Mouse (Mus musculus) heart, adult 10 weeks (tissue): Measurements from ENCODE around the gene Gm9049. TPM values are rescaled to one million over a fixed set of nuclear protein-coding genes. Genes with fewer than 3 reads are reported as not detected.

Experiments used
- polyA plus RNA-seq: library from polyadenylated mRNA; stranded (reverse); fragments of 350-450 nt; fragmentation: Illumina TruSeq; extraction: RNeasy Lipid Tissue Mini Kit (QIAGEN cat#74804); gene quantifications from one replicate; pipeline ENCODE4 v1.2.3, GENCODE M21; 2014; ENCODE audit warnings: low read depth, low replicate concordance

Gene Gm9049
- not detected for polyA plus RNA-seq

GRCm38 (mm10) chr10:118354005-118354404 lies at the start of gene Gm9049:
Gm9049 (minus strand) TSS chr10:118354105.

DNA sequence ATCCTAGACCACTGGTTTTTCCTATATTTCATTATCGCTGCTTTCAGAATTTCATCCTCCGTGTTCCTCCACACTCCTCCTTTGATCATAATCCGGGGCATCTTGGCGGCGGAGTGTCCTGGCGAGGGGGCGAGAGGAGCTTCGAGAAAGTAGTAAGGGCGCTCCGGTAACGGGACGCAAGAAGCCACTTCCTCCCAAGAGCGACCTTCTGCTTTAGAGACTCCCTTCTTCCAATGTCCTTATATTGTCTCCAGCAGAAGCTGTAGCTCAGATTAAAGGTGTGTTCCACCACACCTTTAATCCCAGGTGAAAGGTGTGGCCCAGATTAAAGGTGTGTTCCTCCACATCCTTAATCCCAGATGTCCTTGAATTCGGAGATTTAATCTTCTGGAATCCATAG lies 5.3 kb downstream of the Gm9049 start, which contains the start of gene Gm9048:
Gene Gm9048 (minus strand): TSS at position 101 of the 400 bp plus-strand sequence.

GRCm38 (mm10) chr10:118343155-118343554 lies 10.8 kb downstream of the Gm9049 start, which contains the start of gene Gm9046:
Gm9046 (minus strand) TSS chr10:118343255.

GRCm38 (mm10) chr10:118337731-118338130 lies 16.2 kb downstream of the Gm9049 start, which contains the start of gene Gm9045:
Gm9045 (minus strand) TSS chr10:118337831.

GRCm38 (mm10) chr10:118332308-118332707 lies 21.6 kb downstream of the Gm9049 start, which contains the start of gene Gm9044:
Gm9044 (minus strand) TSS chr10:118332408.

DNA sequence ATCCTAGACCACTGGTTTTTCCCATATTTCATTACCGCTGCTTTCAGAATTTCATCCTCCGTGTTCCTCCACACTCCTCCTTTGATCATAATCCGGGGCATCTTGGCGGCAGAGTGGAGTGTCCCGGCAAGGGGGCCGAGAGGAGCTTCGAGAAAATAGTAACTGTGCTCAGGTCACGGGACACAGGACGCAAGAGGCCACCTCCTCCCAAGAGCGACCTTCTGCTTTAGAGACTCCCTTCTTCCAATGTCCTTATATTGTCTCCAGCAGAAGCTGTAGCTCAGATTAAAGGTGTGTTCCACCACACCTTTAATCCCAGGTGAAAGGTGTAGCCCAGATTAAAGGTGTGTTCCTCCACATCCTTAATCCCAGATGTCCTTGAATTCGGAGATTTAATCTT lies 27.0 kb downstream of the Gm9049 start, which contains the start of gene Gm9040:
Gene Gm9040 (minus strand): TSS at position 101 of the 400 bp plus-strand sequence.

Other genes with a start within 250 kb of the Gm9049 start
- 6.3 TPM for gene Mdm1, start 212.3 kb downstream of the Gm9049 start, polyA plus RNA-seq
- gene Il22, start 149.2 kb downstream of the Gm9049 start, polyA plus RNA-seq: not detected
- gene Gm32717, start 113.3 kb downstream of the Gm9049 start, polyA plus RNA-seq: not detected
- not detected for gene Gm32802, start 95.4 kb downstream of the Gm9049 start, polyA plus RNA-seq
- gene Iltifb, start 59.1 kb downstream of the Gm9049 start, polyA plus RNA-seq: not detected
- gene Gm9040, start 27.1 kb downstream of the Gm9049 start, polyA plus RNA-seq: not detected
- not detected for gene Gm9044, start 21.7 kb downstream of the Gm9049 start, polyA plus RNA-seq
- gene Gm9045, start 16.3 kb downstream of the Gm9049 start, polyA plus RNA-seq: not detected
- not detected for gene Gm9046, start 10.8 kb downstream of the Gm9049 start, polyA plus RNA-seq
- not detected for gene Gm9048, start 5.4 kb downstream of the Gm9049 start, polyA plus RNA-seq
- gene Ifng, start 86.9 kb upstream of the Gm9049 start, polyA plus RNA-seq: not detected